Mouse (Mus musculus) left cerebral cortex, postnatal 25 days (tissue): ENCODE results near the gene Foxd1. TPM values are rescaled to one million over a fixed set of nuclear protein-coding genes. Genes with fewer than 3 reads are reported as not detected.
A peak's percentile ranks its signal among the peaks of the same experiment; 100 is the strongest.

Source experiments
- DNase-seq, 2 experiments: peaks; one replicate each; pipeline ENCODE4 v3.0.0; 2022; ENCODE audit warnings: low spot score in 2 of 2, mixed read lengths in 1 of 2
- intact Hi-C: fragments of 180-260 bp; cut with DNase I; formaldehyde crosslinking; loops from one replicate; pipeline ENCODE4 v1.15.1; 2025
- total RNA-seq, 2 experiments: library from RNA; stranded (reverse); gene quantifications; 2 replicates each; pipeline ENCODE4 v1.2.3; 2021

Gene Foxd1
- total RNA-seq = 1 to 10 TPM in 1 of 2 experiments, under 1 TPM in 1; 0.92 to 1.6 TPM

DNA sequence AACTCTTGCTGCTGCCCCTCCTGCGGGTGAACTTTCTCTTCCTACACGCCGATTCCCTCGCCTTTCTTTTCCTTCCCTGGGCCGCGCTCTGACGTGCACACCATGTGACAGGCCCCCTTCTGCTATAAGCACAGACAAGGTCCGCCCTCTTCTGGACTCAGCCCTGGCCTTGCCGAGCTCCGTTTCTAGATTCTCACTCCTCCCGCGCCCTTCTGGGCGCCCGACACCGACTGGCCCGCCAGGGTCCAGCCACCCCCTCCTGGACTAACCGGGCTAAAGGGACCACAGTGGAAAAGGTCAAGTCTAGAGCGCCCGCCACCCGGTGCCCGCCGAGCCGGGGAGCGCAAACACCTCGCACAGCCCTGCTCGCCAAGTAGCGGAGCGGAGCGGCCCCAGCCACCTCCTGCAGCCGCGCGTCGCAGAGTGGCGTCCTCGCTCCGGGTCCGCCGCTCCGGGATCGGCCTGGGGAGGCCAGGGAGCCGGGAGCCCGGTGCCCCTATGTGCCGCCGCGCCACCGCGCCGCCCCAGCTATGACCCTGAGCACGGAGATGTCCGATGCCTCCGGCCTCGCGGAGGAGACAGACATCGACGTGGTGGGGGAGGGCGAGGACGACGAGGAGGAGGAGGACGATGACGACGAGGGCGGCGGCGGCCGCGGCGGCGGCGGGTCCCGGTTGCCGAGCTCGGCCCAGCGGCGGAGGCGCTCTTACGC is at the start of gene Foxd1:
Gene Foxd1, plus strand, starts transcription at position 153 of the 712 bp plus-strand sequence.
- intact Hi-C loops = loop anchor here (5.0 kb wide), 1 partner anchor 233 kb away; no protein-coding TSS in a partner anchor
- no peak for DNase-seq

DNA sequence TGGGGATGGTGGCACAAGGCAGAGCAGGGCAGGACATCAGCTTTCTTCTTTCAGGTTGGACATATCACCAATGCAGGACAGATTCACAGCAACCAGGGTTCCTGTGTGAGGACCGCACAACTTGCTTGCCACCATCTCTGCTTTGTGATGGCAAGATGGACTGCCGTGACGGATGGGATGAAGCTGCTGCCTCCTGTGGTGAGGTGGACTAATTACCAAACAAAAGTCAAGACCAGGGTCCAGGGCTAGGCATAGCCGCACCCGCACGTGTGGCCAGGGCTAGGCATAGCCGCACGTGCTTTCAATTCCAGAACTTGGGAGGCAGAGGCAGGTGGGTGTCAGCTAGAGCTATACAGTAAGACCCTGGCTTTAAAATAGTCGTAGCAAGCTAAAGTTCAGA is 48.8 kb upstream of the Foxd1 start:
- DNase-seq = no peak
- intact Hi-C loops = no loop called here

- intact Hi-C loops = no loop called here
- no peak for DNase-seq
Measured at GRCm38 (mm10) chr13:98306393-98306792, 47.6 kb upstream of the Foxd1 start.

DNA sequence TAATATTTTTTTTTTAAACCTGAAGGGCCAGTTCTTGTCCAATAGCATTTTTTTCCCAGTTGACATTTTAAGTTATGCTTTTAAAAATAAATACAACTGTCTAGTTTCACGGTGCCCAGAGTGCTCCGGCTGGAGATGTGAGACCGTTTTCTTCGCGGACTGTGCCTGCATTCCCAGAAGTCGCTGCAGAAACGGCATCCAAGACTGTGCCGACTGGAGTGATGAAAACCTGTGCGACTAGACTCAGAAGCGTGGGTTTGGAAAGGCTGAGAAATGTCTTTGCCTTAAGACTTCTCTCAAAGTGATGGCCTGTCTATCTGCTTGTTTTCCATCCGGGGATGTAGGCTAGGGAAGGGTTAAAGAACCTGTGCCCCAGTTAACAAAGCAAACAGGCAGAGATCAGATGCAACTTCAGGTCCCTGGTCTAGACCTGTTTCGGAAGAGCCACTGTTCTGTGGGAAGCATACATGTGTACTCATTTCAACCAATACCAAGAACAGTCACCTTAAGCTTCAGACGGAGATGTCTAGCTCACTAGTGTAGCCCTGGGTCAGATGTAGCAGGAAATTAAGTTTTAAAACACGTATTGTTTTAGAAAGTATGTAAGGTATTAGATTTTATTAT is 47.1 kb upstream of the Foxd1 start:
- intact Hi-C loops = no loop called here
- DNase-seq = peak; percentile 39 to 60

DNA sequence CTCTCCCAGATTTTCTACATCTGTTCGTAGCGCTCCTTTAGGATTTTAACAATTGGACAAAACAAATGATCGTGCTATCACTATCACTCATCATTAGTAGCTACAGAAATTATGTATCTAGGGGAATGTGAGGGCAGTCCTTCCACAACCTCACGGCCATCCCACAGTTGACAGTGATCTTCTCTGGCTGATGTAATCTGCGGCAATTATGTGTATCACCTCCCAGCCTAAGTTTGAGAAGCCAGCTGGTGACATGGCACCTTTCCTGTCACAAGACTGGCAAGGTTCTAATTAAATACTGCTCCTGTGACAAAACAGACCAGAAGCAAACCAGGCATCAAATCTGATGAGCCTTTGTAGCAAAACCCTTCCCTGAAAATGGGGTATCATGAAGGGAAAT is 46.0 kb upstream of the Foxd1 start:
- no peak for DNase-seq
- intact Hi-C loops = no loop called here

DNA sequence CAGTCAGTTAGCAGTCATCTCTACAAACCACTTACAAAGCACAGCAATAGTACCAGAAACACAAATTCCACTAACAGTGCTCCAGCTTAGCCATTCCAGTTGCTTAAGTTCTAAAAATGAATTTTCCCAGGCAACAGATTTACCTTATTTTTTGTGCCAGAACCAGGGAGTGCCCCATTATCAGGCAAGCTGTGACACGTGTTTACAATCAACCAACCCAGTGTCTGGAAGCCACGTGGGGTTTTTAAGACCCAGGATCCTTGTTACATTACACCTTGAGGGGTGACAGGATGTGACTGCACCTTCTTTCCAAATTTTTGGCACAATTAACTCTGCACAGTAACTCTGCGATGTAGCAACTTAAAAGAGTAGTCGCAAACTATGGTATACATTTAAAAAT is 45.3 kb upstream of the Foxd1 start:
- intact Hi-C loops = no loop called here

GRCm38 (mm10) chr13:98311597-98311996 is 42.4 kb upstream of the Foxd1 start:
- intact Hi-C loops = loop anchor here (10.0 kb wide), 1 partner anchor 413 kb away; no protein-coding TSS in a partner anchor
- DNase-seq = no peak

More for the DNA sequence above, 45.3 kb upstream of the Foxd1 start:
- no peak for DNase-seq

DNA sequence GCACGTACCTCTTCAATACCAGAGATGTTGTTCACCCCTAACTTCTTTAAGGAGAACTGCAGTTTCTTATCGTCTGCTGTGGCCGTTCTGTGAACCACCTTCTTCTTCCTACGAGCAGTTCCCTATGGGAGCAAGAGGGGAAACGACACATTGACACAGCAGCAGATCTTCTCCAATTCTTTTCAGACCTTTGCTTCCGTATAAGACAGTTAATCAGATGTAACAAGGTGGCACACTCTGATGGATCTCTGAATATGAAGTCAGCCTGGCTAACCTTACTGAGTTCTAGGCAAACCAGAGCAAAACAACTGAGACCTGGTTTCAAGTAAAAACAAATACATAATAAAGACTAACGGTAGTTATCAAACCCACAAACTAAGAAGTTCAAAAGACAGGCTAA is 40.4 kb upstream of the Foxd1 start:
- intact Hi-C loops = loop anchor here (10.0 kb wide), 1 partner anchor 411 kb away; no protein-coding TSS in a partner anchor

GRCm38 (mm10) chr13:98315124-98315523 is 38.9 kb upstream of the Foxd1 start:
- no peak for DNase-seq
- intact Hi-C loops = loop anchor here (5.0 to 10.0 kb wide), 2 partner anchors 53 to 410 kb away; partner anchors contain the start of genes Ankra2 and Utp15

More for the DNA sequence above, 40.4 kb upstream of the Foxd1 start:
- no peak for DNase-seq

DNA sequence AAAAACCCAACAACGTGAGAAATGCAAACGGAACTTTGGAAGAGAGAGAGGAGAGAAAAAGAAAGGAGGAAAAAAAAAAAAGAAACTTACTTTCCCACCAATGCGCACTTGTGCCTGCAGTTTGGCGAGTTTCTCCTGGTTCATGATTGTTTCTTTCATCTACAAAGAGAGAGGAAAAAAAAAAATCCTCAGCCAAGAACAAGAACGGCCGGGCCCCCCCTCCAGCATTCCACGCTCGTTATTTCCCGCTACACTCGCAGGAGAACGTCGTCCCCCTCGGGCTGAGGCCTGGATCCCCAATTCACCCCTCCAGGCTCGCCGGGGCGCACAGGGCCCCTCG is 37.9 kb upstream of the Foxd1 start:
- intact Hi-C loops = loop anchor here (5.0 to 10.0 kb wide), 2 partner anchors 54 to 409 kb away; partner anchors contain the start of genes Ankra2 and Utp15
- no peak for DNase-seq

DNA sequence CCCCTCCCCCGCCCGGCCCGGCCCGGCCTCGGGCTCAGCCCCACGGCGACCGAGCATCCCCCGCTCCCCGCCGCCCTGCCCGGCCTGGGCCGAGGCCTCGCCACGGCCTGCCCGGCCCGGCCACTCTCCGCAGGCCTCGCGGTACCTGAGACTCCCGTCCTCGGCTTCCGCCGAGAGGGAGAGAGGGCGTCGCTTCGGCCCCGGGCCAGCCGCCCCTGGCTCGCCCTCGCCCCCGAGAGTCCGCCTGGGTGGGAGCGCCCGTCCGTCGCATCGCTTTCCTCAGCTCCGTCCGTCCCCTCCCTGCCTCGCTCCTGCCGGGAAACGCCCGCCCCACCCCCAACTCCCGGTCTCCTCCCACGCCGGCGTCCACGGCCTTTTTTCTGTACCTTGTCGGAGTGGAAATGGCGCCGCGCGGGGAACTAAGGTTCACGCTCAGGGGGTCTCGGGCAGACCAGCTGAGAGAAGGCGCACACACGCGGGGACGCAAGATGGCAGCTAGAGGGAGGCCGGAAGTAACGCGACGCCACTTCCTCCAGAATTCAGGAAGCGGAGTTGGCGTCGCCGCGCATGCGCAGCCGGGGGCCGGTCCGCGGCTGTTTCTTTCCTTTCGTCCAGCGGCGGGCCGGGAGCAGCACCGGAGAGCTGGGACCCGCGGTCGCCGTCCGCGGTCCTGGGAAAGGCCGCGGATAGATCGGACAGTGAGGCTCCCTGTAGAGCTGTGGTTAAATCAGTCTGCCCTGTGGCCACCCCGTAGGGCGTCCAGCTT is 37.4 kb upstream of the Foxd1 start, which contains the start of gene Btf3:
Gene Btf3, minus strand, starts transcription at position 527 of the 766 bp plus-strand sequence.
- DNase-seq = peak; percentile 94 to 95
- intact Hi-C loops = loop anchor here (5.0 to 10.0 kb wide), 2 partner anchors 54 to 408 kb away; partner anchors contain the start of genes Ankra2 and Utp15

DNA sequence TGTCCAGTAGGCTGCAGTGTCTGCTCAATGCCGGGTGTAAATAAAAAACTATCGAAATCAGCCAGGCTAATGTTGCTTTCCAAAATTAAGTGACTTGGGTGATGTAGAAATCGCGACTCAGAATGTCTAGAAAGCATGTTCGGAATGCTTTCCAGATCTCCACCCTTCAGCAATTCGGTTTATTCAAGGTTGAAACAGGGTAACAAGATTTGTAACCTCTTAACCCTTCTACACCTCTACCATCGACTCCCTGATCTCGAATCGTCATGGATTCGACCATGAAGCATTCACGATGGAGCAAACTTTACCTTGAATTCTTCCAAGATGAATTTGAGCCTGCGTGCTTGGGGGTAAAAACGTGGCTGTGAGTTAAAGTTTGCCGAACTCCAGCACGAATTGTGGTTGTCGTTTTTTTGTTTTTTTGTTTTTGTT is 36.8 kb upstream of the Foxd1 start:
- no peak for DNase-seq
- intact Hi-C loops = loop anchor here (5.0 to 10.0 kb wide), 2 partner anchors 55 to 408 kb away; partner anchors contain the start of genes Ankra2 and Utp15

GRCm38 (mm10) chr13:98317911-98318310 is 36.1 kb upstream of the Foxd1 start:
- DNase-seq = no peak
- intact Hi-C loops = loop anchor here (5.0 to 10.0 kb wide), 2 partner anchors 56 to 407 kb away; partner anchors contain the start of genes Ankra2 and Utp15

- intact Hi-C loops = no loop called here
- no peak for DNase-seq
Measured at GRCm38 (mm10) chr13:98325034-98325433, 29.0 kb upstream of the Foxd1 start.

DNA sequence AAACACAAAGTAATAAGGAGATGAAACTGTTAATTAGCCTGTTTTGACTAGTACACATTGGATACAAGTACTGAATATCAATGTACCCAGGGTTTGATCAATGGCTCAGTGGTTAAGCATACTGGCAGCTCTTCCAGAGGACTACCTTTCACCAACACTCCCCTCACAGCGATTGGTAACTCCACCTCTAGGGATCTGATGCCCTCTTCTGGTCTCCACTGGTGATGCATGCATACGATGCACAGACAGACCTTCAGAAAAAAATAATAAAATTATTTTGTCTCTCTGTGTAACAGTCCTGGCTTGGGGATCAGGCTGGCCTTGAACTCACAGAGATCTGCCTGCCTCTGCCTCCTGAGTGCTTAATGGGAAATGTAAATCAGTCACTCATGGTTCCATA is 21.9 kb upstream of the Foxd1 start:
- intact Hi-C loops = no loop called here
- no peak for DNase-seq

GRCm38 (mm10) chr13:98336205-98336604 is 17.8 kb upstream of the Foxd1 start:
- no peak for DNase-seq
- intact Hi-C loops = no loop called here

DNA sequence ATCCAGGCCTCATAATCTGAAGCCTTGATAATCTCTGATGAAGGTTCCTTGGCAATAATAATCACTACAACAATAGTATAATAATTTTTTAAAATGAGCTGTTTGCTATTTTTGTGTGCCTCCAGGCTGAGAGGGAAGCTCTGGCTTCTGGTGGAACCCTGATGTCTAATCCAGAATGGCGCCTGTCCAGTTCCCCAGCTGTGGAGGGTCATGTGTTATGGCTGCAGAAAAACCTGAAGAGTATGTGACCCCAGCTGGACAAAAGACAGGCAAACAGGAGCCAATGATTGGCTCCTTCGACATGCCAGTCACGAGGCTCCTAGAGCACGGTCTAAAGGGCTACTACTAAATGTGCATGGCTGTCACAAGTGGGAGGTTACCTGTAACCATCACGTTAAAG is 13.5 kb upstream of the Foxd1 start:
- intact Hi-C loops = no loop called here
- no peak for DNase-seq

- intact Hi-C loops = no loop called here
- DNase-seq = no peak
Measured at GRCm38 (mm10) chr13:98349491-98349890, 4.6 kb upstream of the Foxd1 start.

DNA sequence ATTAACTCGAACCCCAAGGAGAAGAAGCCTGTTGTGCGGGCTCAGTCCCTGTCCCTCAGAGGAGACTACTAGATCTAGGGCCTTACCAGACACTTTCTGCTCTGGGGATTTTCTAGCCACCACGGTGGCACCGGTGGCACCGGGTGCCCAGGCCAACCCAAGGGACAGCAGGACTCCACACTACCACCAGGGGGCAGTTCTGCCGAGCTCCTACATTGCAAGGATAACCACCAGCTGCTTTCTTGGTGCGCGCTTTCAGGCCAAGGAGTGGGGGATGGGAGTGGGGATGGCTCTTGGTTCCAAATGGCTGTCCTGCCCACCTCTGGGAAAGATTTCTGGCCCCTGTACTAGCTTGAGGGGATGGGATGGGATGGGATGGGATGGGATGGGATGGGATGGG is 2.5 kb upstream of the Foxd1 start:
- intact Hi-C loops = loop anchor here (5.0 kb wide), 1 partner anchor 236 kb away; no protein-coding TSS in a partner anchor
- DNase-seq = no peak
